Mouse (Mus musculus) spleen, adult 2 months (tissue): Measurements from ENCODE around the gene Tmem179.

Experiments
- CTCF ChIP-seq: fragments of 200-500 bp; IDR thresholded peaks from 2 replicates; pipeline ENCODE4 v1.5.1; 2011; ENCODE audit warnings: mild to moderate bottlenecking, inconsistent platforms; ENCODE audit not compliant: insufficient read depth, insufficient read length, insufficient replicate concordance; ENCODE audit errors: extremely low read depth
- POLR2A ChIP-seq: fragments of 200-500 bp; IDR thresholded peaks from 2 replicates; pipeline ENCODE4 v1.6.1; 2011; ENCODE audit warnings: low read depth, low read length, inconsistent platforms

DNA sequence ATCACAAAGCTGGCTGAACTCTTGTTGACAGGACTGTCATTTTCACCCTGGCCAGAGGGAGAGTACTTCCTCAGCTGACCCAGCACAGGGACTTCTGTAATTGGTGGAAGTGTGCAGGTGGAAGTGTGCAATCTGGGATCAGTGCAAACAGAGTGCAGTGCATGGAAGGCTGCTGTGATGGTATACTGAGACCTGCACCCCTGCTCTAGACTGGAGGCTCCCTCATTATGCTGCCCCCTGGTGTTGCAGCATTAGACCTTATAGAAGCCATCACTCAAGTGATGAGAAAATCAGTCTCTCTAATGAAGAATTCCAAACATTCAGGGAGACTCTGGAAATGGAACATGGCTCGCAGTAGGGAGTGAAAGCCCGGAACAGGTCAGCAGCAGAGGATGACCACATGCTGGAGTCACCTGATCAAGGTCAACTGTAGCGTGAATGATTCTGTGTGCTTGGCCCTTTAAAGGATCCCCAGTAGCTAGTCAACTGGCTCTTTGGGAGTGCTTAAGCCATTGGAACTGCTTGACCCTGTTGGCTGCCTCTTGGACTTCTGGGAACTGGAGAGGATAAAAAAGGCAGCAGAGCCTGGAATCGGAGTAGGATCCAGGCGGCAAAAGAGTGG lies 43.7 kb upstream of the Tmem179 start:
- TF ChIP-seq POLR2A = no peak
- 0 out of 2 replicates have a peak, but pooled peaks have one; percentile 1 for TF ChIP-seq CTCF
